Mouse (Mus musculus) CD4-positive, CD25-positive, alpha-beta regulatory T cell (primary cell): ENCODE measurements around the gene Slc28a1. TPM values are rescaled to one million over a fixed set of nuclear protein-coding genes. Genes with fewer than 3 reads are reported as not detected.

Experiments
- polyA plus RNA-seq: library from polyadenylated mRNA; unstranded; fragments of 100-300 nt; shearing (Covaris generic); gene quantifications from one replicate; pipeline ENCODE4 v1.2.1, GENCODE M21; 2017

Gene Slc28a1
- polyA plus RNA-seq, result not detected

GRCm38 (mm10) chr7:81114555-81114954 lies at the start of gene Slc28a1:
TSS of gene Slc28a1 (plus strand) at chr7:81114799.

DNA sequence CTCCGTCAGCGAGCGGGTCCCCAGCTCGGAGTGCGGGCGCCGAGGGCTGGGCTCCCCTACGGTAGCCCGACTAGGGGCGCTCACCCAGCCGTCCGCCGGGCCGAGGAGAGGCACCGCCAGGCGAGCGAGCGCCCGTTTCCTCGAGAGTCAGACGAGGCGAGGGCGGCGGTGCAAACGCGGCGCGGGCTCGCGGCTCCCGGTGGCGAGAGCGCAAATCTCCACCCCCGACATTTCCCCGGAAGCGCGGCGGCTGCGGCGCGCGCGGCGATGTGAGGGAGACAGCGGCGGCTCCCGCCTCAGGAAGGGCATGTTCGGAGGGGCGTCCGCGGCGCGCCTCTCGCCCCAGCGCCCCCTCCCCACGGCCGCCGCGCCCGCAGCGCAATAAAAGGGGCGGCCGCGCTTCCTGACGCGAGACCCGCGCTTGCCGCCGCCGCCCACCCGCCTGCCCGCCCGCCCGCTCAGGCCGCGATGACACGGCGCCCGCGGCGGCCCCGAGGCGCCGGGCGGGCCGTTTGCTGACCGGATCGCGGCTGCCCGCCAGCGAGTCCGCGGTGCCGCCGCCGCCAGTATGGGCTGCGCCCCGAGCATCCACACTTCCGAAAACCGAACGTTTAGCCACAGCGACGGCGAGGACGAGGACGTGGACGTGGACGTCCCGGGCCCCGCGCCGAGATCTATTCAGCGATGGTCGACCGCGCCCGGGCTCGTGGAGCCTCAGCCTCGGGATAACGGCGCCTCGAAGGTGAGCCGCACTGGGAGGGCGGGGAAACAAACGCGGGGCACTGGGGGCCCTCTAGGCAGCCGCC lies 99.0 kb downstream of the Slc28a1 start, which contains the start of gene Pde8a:
Pde8a (plus strand) TSS at position 250 of the 806 bp plus-strand sequence.

Other genes starting within 250 kb of the Slc28a1 start
- gene Wdr73, start 213.5 kb upstream of the Slc28a1 start, polyA plus RNA-seq, result 36.4 TPM
- 42.4 TPM for gene Nmb, start 209.7 kb upstream of the Slc28a1 start, polyA plus RNA-seq
- gene Sec11a, start 167.0 kb upstream of the Slc28a1 start, polyA plus RNA-seq, result 305 TPM
- 79.8 TPM for gene Zfp592, start 121.1 kb upstream of the Slc28a1 start, polyA plus RNA-seq
- gene Alpk3, start 57.2 kb upstream of the Slc28a1 start, polyA plus RNA-seq, result 0.18 TPM
- 7.2 TPM for gene Pde8a, start 98.8 kb downstream of the Slc28a1 start, polyA plus RNA-seq
- 726 TPM for gene Rps17, start 230.5 kb downstream of the Slc28a1 start, polyA plus RNA-seq